Mouse (Mus musculus) liver, adult 2 months (tissue): Measurements from ENCODE around the gene Chst15. TPM values are rescaled to one million over a fixed set of nuclear protein-coding genes. Genes with fewer than 3 reads are reported as not detected.

Source experiments
- DNase-seq: peaks from one replicate; pipeline ENCODE4 v3.0.0-alpha.2; 2011; ENCODE audit warnings: low read depth, low spot score; ENCODE audit errors: extremely low read depth
- H3K27ac ChIP-seq: fragments of 200-500 bp; replicated peaks from 2 replicates; pipeline ENCODE4 v1.5.1; 2012; ENCODE audit warnings: low read depth, mild to moderate bottlenecking, control low read depth, inconsistent platforms, low read length; ENCODE audit not compliant: insufficient read depth
- H3K27me3 ChIP-seq: fragments of 200-500 bp; 2 replicates; pipeline ENCODE4 v1.6.1; 2012; ENCODE audit warnings: mild to moderate bottlenecking, moderate library complexity, low read length, inconsistent platforms; ENCODE audit not compliant: control insufficient read depth, insufficient read depth
- H3K36me3 ChIP-seq: fragments of 200-500 bp; 2 replicates; pipeline ENCODE4 v1.6.1; 2012; ENCODE audit warnings: low read length, inconsistent platforms; ENCODE audit not compliant: control insufficient read depth, insufficient read depth
- H3K4me1 ChIP-seq: fragments of 200-500 bp; 2 replicates; pipeline ENCODE4 v1.6.1; 2011; ENCODE audit warnings: low read length; ENCODE audit not compliant: control insufficient read depth, insufficient read depth
- H3K4me3 ChIP-seq: fragments of 200-500 bp; 2 replicates; pipeline ENCODE4 v1.5.1; 2011; ENCODE audit warnings: low read depth, mild to moderate bottlenecking, control low read depth, low read length, moderate library complexity; ENCODE audit not compliant: insufficient read depth
- H3K79me2 ChIP-seq: fragments of 200-500 bp; 2 replicates; pipeline ENCODE4 v1.6.1; 2012; ENCODE audit warnings: inconsistent platforms, mild to moderate bottlenecking, low read length, moderate library complexity; ENCODE audit not compliant: control insufficient read depth, insufficient read depth
- H3K9ac ChIP-seq: fragments of 200-500 bp; 2 replicates; pipeline ENCODE4 v1.6.1; 2012; ENCODE audit warnings: low read depth, mild to moderate bottlenecking, control low read depth, inconsistent platforms, low read length
- CTCF ChIP-seq: fragments of 200-500 bp; IDR thresholded peaks from 2 replicates; pipeline ENCODE4 v1.5.1; 2011; ENCODE audit warnings: low read depth, low read length, control low read depth
- POLR2A ChIP-seq: fragments of 200-500 bp; IDR thresholded peaks from 2 replicates; pipeline ENCODE4 v1.6.1; 2011; ENCODE audit warnings: low read length, control low read depth; ENCODE audit not compliant: insufficient read depth; ENCODE audit errors: extremely low read depth
- WGBS: fragments of 180-500 bp; shearing (Covaris S2); methylation state at CpG from one replicate; pipeline ENCODE4 v1.1.7; 2018; 5-methylcytosine and 5-hydroxymethylcytosine counted together
- polyA plus RNA-seq: library from polyadenylated mRNA; depleted of rRNA; stranded (reverse); fragments of >200 nt; gene quantifications from 2 replicates; pipeline ENCODE4 v1.2.3, GENCODE M21; 2012
- total RNA-seq: library from RNA; depleted of rRNA; stranded (reverse); fragments of >200 nt; gene quantifications from 2 replicates; pipeline ENCODE4 v1.2.3, GENCODE M21; 2014

Gene Chst15
- total and polyA plus RNA-seq, 2 experiments: 4.3 to 6.5 TPM

DNA sequence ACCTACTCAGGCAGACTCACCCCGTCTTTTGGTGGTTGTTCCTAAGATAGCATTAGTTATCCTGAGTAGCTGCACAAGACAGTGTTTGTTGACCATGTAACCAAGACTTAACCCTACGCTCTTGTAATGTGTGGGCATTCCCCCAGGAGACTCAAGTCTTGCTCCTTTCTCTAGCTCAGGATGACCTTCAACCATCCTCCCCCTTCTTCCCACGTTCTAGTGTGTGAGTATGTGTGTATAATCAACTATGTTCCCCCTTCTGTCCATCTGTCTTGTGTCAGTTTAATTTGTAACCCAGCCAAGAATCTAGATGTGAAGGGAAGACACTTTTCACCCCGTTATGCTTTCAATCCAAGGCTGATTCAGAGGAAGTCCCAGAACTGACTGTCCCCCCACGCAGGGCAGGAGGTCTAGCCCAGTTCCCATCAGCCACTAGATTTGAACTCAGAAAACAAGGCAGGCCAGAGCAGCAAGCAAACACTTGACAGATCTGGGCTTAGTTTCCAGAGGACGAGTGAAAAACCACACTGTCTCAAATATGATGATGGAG is 9.2 kb downstream of the Chst15 start:
- WGBS: 62% methylated on average over 6 of the region's 6 CpGs
- Histone ChIP-seq H3K4me3 (no peak overlapping the region), H3K79me2 (peaks cover 3% of the 10 kb centered on the region; the same call in 1 of the 2 replicates), H3K36me3 (no peaks in the 10 kb centered on the region), H3K27ac (no peak overlapping the region), H3K4me1 (peaks cover 10% of the 10 kb centered on the region; the same call in 1 of the 2 replicates), H3K27me3 (no peaks in the 10 kb centered on the region), H3K9ac (no peak overlapping the region)
- TF ChIP-seq POLR2A: no peak
- no peak for TF ChIP-seq CTCF
- peak; percentile 49 for DNase-seq

DNA sequence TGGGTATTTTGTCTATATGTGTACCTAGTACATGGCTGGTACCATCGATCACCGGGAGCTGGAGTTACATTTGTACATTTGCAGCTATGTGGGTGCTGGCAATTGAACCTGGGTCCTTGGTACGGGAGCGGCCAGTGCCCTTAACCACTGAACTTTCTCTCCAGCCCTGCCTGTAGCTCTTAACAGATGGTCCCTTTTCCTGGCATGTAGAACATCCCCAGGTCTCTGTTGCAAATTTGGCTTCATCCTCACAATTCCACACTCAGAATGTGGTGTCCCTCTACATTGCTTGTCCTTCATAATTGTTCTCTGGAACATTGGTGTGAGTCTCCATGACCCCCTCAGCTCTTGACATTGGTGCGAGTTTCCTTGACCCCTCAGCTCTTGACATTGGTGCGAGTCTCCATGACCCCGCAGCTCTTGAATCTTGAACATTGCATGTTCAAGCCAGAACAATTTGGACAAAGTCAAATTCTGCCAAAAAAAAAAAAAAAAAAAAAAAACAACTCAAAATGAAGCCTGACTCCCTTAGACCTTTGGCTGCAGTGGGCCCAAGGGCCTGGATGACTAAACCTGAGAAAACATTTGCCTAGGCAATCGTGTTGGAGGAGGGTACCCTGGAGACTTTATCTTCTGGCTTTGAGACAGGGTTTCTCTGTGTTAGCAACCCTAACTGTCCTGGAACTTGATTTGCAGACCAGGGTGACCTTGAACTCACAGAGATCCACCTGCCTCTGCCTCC is 10.2 kb downstream of the Chst15 start:
- TF ChIP-seq CTCF (no peak), POLR2A (no peak)
- no peak overlapping the region for H3K27ac ChIP-seq
- H3K36me3 ChIP-seq: no peaks in the 10 kb centered on the region
- DNase-seq: no peak
- WGBS: 92% methylated on average over 8 of the region's 8 CpGs
- no peaks in the 10 kb centered on the region for H3K27me3 ChIP-seq
- H3K79me2 ChIP-seq: 0 out of 2 replicates have a peak, but pooled peaks cover 3% of the 10 kb centered on the region
- H3K4me3 ChIP-seq: no peak overlapping the region
- no peak overlapping the region for H3K9ac ChIP-seq
- H3K4me1 ChIP-seq: peaks cover 10% of the 10 kb centered on the region; the same call in 1 of the 2 replicates

DNA sequence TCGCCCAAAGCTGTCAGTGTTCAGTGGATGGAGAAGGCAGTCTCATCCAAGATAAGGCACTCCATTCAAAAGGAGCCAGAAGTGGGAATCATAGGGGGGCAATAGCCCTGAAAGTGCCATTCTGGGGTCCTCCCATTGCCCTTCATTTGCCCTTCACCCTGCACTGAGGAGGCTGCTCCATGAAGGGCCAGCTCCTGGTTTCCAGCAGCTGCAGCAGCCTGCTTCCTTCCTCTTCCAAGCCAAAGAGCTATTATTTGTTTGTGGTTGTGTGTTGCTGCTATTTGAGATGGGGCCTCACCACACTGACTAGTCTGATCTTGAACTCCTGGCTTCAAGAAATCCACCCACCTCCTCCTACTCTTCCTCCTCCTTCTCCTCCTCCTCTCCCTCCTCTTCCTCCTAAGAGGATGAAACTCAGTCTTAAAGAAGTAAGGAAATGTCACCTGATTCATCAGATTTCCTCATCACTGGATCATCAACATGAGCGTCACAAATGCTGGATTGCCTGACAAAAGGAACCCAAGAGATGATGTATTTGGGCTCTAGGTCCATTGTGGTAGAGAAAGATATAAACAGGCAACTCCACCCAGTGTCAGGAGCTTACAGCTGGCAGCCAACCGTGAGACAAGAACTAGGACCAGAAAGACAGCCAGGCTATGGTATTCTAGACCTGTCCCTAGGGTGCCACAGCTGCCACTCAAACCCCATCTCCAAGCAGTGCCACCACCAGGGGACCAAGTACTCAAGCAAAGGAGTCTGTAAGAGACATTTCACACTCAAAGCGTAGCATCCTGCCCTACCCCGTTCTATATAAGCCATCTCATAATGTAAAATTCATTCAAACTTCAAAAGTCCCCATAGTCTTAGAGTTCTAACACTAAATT is 11.3 kb downstream of the Chst15 start:
- Histone ChIP-seq H3K4me3 (no peak overlapping the region), H3K27ac (no peak overlapping the region), H3K79me2 (0 out of 2 replicates have a peak, but pooled peaks cover 3% of the 10 kb centered on the region), H3K9ac (no peak overlapping the region), H3K4me1 (peaks cover 13% of the 10 kb centered on the region; the same call in 1 of the 2 replicates), H3K27me3 (no peaks in the 10 kb centered on the region), H3K36me3 (no peaks in the 10 kb centered on the region)
- no peak for DNase-seq
- TF ChIP-seq CTCF (no peak), POLR2A (no peak)
- WGBS: 81% methylated on average over 5 of the region's 5 CpGs

DNA sequence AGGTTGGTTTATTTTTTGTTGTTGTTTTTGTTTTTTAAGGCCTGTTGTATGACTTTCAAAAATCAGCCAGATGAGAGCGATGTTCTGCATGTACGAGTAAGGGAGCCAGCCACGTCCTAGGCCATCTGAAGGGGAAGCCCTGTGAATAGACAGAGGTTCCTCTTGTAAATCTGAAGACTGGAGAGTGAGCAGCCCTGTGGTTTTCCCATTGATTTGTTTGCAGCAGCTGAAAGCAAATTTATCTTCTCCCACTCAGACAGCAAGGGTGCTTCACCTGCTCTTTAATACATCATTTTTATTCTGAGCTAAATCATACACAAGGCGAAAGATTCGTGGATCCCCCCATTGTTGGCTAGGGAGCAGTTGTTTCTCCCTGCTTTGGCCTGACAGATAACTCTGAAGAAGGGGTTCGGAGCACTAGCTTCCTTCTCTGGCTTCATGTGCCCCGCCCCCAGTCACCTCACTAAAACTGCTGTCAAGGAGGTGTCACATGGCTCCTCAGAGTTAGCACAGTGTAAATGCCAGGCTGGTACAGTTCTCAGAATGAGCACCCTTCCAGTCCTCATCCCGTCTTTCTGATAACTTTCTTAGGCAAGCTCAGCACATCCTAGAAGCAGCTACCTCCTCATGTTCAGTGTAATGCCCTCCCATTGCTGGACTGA is 12.5 kb downstream of the Chst15 start:
- WGBS: 68% methylated on average over 8 of the region's 8 CpGs
- no peak overlapping the region for H3K9ac ChIP-seq
- H3K4me3 ChIP-seq: no peak overlapping the region
- H3K36me3 ChIP-seq: no peaks in the 10 kb centered on the region
- no peak overlapping the region for H3K27ac ChIP-seq
- peaks cover 15% of the 10 kb centered on the region; the same call in 1 of the 2 replicates for H3K4me1 ChIP-seq
- H3K27me3 ChIP-seq: no peaks in the 10 kb centered on the region
- H3K79me2 ChIP-seq: peaks cover 3% of the 10 kb centered on the region; the same call in 1 of the 2 replicates
- no peak for TF ChIP-seq CTCF
- no peak for TF ChIP-seq POLR2A
- DNase-seq: no peak

DNA sequence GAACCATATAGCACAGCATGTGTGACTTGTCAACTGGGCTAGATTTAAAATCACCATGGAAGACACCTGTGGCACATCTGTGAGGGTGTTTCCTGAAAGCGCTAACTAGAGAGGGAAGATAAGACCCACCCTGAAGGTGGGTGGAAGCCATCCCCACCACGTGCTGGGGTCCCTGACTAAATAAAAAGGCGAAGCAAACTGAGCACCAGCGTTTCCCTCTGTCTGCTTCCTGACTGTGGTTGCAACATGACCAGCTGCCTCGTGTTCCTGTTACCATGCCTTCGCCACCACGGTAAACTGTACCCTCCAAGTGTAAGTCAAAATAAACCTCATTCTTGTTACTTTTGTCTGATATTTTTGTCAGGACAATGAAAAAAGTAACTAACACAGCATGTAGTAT is 13.0 kb downstream of the Chst15 start:
- TF ChIP-seq CTCF (no peak), POLR2A (no peak)
- Histone ChIP-seq H3K4me1 (peaks cover 13% of the 10 kb centered on the region; the same call in 1 of the 2 replicates), H3K36me3 (no peaks in the 10 kb centered on the region), H3K4me3 (no peak overlapping the region), H3K9ac (no peak overlapping the region), H3K27me3 (no peaks in the 10 kb centered on the region), H3K27ac (no peak overlapping the region), H3K79me2 (peaks cover 3% of the 10 kb centered on the region; the same call in 1 of the 2 replicates)
- WGBS: 52% methylated on average over 7 of the region's 7 CpGs
- no peak for DNase-seq
